Mouse (Mus musculus) megakaryocyte progenitor cell, adult 5-6 weeks (primary cell): ENCODE data around the gene Dock9. TPM values are rescaled to one million over a fixed set of nuclear protein-coding genes. Genes with fewer than 3 reads are reported as not detected.
A peak's percentile ranks its signal among the peaks of the same experiment; 100 is the strongest.
"Not testable (repeated sequence)": the region's sequence is repeated elsewhere in the genome, so short reads cannot be mapped to it uniquely, and the experiment has no call there.

Experiments
- ATAC-seq: replicated peaks from 2 replicates; pipeline ENCODE4 v1.8.0; 2016; ENCODE audit warnings: mild to moderate bottlenecking, moderate TSS enrichment, inconsistent platforms; ENCODE audit not compliant: poor library complexity
- total RNA-seq, 2 experiments: library from RNA; stranded (forward) in 1 of 2; stranded (reverse) in 1 of 2; fragments of 157-497, 149-512 nt in 1 of 2; fragments of 200-1000 nt in 1 of 2; gene quantifications; 2 replicates each; pipeline versions ENCODE4 v1.2.3 to v1.2.4; 2015 to 2017

Dock9 gene
- total RNA-seq, 2 experiments from 2014 or later: 11.6 to 14.3 TPM

GRCm38 (mm10) chr14:121706482-121706901 is 91.1 kb downstream of the Dock9 start:
- ATAC-seq: no peak

GRCm38 (mm10) chr14:121705644-121706043 is 92.0 kb downstream of the Dock9 start:
- ATAC-seq: no peak

GRCm38 (mm10) chr14:121702534-121702933 is 95.1 kb downstream of the Dock9 start:
- peak; percentile 41; the same call in 1 of the 2 replicates for ATAC-seq

GRCm38 (mm10) chr14:121700013-121700412 is 97.6 kb downstream of the Dock9 start:
- no peak for ATAC-seq

- no peak for ATAC-seq
Observed at GRCm38 (mm10) chr14:121698620-121698950, 99.1 kb downstream of the Dock9 start.

GRCm38 (mm10) chr14:121697709-121698619 is 99.7 kb downstream of the Dock9 start:
- ATAC-seq: peak; percentile 15

- peak; percentile 40; the same call in 1 of the 2 replicates for ATAC-seq
Observed at GRCm38 (mm10) chr14:121697143-121697680, 100.4 kb downstream of the Dock9 start.

GRCm38 (mm10) chr14:121696429-121697118 is 101.1 kb downstream of the Dock9 start:
- 0 out of 2 replicates have a peak, but pooled peaks have one; percentile 14 for ATAC-seq

GRCm38 (mm10) chr14:121694706-121695105 is 102.9 kb downstream of the Dock9 start:
- no peak for ATAC-seq

GRCm38 (mm10) chr14:121693991-121694594 is 103.5 kb downstream of the Dock9 start:
- no peak for ATAC-seq

GRCm38 (mm10) chr14:121689649-121690048 is 108.0 kb downstream of the Dock9 start:
- ATAC-seq: not testable (repeated sequence)

- ATAC-seq: peak; percentile 15; the same call in 1 of the 2 replicates
Observed at GRCm38 (mm10) chr14:121688175-121688574, 109.5 kb downstream of the Dock9 start.

GRCm38 (mm10) chr14:121687274-121687673 is 110.4 kb downstream of the Dock9 start:
- ATAC-seq: peak; percentile 54

- ATAC-seq: no peak
Observed at GRCm38 (mm10) chr14:121678913-121679312, 118.7 kb downstream of the Dock9 start.

GRCm38 (mm10) chr14:121678445-121678844 is 119.2 kb downstream of the Dock9 start:
- ATAC-seq: peak; percentile 29

GRCm38 (mm10) chr14:121676596-121677330 is 120.9 kb downstream of the Dock9 start:
- no peak for ATAC-seq

- no peak for ATAC-seq
Observed at GRCm38 (mm10) chr14:121676121-121676591, 121.5 kb downstream of the Dock9 start.

GRCm38 (mm10) chr14:121675579-121675978 is 122.1 kb downstream of the Dock9 start:
- ATAC-seq: no peak

GRCm38 (mm10) chr14:121675146-121675545 is 122.5 kb downstream of the Dock9 start:
- ATAC-seq: no peak

GRCm38 (mm10) chr14:121670016-121670415 is 127.6 kb downstream of the Dock9 start:
- ATAC-seq: no peak
